Mouse (Mus musculus): ENCODE data around the gene Spag17.
"Not testable (repeated sequence)": the region's sequence is repeated elsewhere in the genome, so short reads cannot be mapped to it uniquely, and the experiment has no call there.

Gene Spag17

GRCm38 (mm10) chr3:99885187-99885811, at the start of gene Spag17:
Gene Spag17 (plus strand): TSS chr3:99885406.
- no peak for DNase-seq

- no peak for DNase-seq
Observed at GRCm38 (mm10) chr3:99842333-99842732, 42.9 kb upstream of the Spag17 start.

GRCm38 (mm10) chr3:99842808-99843207, 42.4 kb upstream of the Spag17 start:
- no peak for DNase-seq

GRCm38 (mm10) chr3:99843233-99843632, 42.0 kb upstream of the Spag17 start:
- no peak for DNase-seq

GRCm38 (mm10) chr3:99850926-99851325, 34.3 kb upstream of the Spag17 start:
- DNase-seq: no peak

GRCm38 (mm10) chr3:99854595-99854994, 30.6 kb upstream of the Spag17 start:
- no peak for DNase-seq

GRCm38 (mm10) chr3:99858922-99859321, 26.3 kb upstream of the Spag17 start:
- DNase-seq: peak in 1 of 2 experiments; percentile 3

- DNase-seq: no peak
Observed at GRCm38 (mm10) chr3:99864706-99865105, 20.5 kb upstream of the Spag17 start.

- no peak for DNase-seq
Observed at GRCm38 (mm10) chr3:99875137-99875536, 10.1 kb upstream of the Spag17 start.

GRCm38 (mm10) chr3:99881498-99881897, 3.7 kb upstream of the Spag17 start:
- DNase-seq: no peak

- DNase-seq: no peak
Observed at GRCm38 (mm10) chr3:99883988-99884564, 1.1 kb upstream of the Spag17 start.

GRCm38 (mm10) chr3:99894741-99895140, 9.5 kb downstream of the Spag17 start:
- DNase-seq: not testable (repeated sequence)

- DNase-seq: no peak
Observed at GRCm38 (mm10) chr3:99913809-99914439, 28.7 kb downstream of the Spag17 start.

GRCm38 (mm10) chr3:99922944-99923343, 37.7 kb downstream of the Spag17 start:
- DNase-seq: no peak

- no peak for DNase-seq
Observed at GRCm38 (mm10) chr3:99930920-99931620, 45.9 kb downstream of the Spag17 start.

GRCm38 (mm10) chr3:99936159-99936558, 51.0 kb downstream of the Spag17 start:
- DNase-seq: peak in 1 of 2 experiments; percentile 6

- DNase-seq: peak; percentile 63
Observed at GRCm38 (mm10) chr3:99938611-99939286, 53.5 kb downstream of the Spag17 start.

- no peak for DNase-seq
Observed at GRCm38 (mm10) chr3:99945171-99945570, 60.0 kb downstream of the Spag17 start.

GRCm38 (mm10) chr3:99954039-99954602, 68.9 kb downstream of the Spag17 start:
- DNase-seq: no peak

- DNase-seq: no peak
Observed at GRCm38 (mm10) chr3:99956517-99956916, 71.3 kb downstream of the Spag17 start.

GRCm38 (mm10) chr3:99959805-99960485, 74.7 kb downstream of the Spag17 start:
- no peak for DNase-seq

- no peak for DNase-seq
Observed at GRCm38 (mm10) chr3:99964345-99964744, 79.1 kb downstream of the Spag17 start.

All from cerebellum, adult 18-20 months (tissue).